Mouse (Mus musculus) layer of hippocampus, adult 18-20 months (tissue): Measurements from ENCODE around the gene Chml. TPM values are rescaled to one million over a fixed set of nuclear protein-coding genes. Genes with fewer than 3 reads are reported as not detected.

Experiments
- DNase-seq, 2 experiments: peaks; one replicate each; pipeline ENCODE4 v3.0.0; 2022; ENCODE audit warnings: low spot score in 2 of 2
- total RNA-seq, 2 experiments: library from RNA; stranded (reverse); gene quantifications; 2 replicates each; pipeline ENCODE4 v1.2.3; 2021

Chml gene
- total RNA-seq, 2 experiments from 2014 or later: 3.5 to 4.7 TPM

GRCm38 (mm10) chr1:175659900-175660299 is 32.8 kb downstream of the Chml start:
- no peak for DNase-seq

- DNase-seq: no peak
These were observed 44.1 kb downstream of the Chml start for GRCm38 (mm10) chr1:175648615-175649014.

- no peak for DNase-seq
These were observed 45.7 kb downstream of the Chml start for GRCm38 (mm10) chr1:175646952-175647351.

GRCm38 (mm10) chr1:175643496-175644265 is 49.0 kb downstream of the Chml start:
- DNase-seq: no peak

GRCm38 (mm10) chr1:175640435-175641150 is 52.1 kb downstream of the Chml start:
- DNase-seq: no peak

- DNase-seq: no peak
These were observed 53.6 kb downstream of the Chml start for GRCm38 (mm10) chr1:175639072-175639471.

- DNase-seq: no peak
These were observed 55.0 kb downstream of the Chml start for GRCm38 (mm10) chr1:175637677-175638076.

- no peak for DNase-seq
These were observed 60.2 kb downstream of the Chml start for GRCm38 (mm10) chr1:175632470-175632869.

Other genes with a start within 250 kb of the Chml start
- gene Rgs7, start 200.4 kb downstream of the Chml start, total RNA-seq: 10 to 100 TPM; 73.7 to 80.5 TPM
- not detected for gene Kmo, start 72.5 kb downstream of the Chml start, total RNA-seq
- gene Fh1, start 67.3 kb downstream of the Chml start, total RNA-seq: 10 to 100 TPM; 78.0 to 79.3 TPM
- 1 to 10 TPM in 1 of 2 experiments, under 1 TPM in 1; 0.94 to 1.5 TPM for gene Opn3, start 125 bp downstream of the Chml start, total RNA-seq
- gene Wdr64, start 5.7 kb upstream of the Chml start, total RNA-seq: not detected
- gene Exo1, start 187.7 kb upstream of the Chml start, total RNA-seq: under 1 TPM; 0.46 to 0.59 TPM
- not detected for gene Gm38100, start 227.4 kb upstream of the Chml start, total RNA-seq